Mouse (Mus musculus) intestine, embryonic 15.5 days (tissue): ENCODE data around the gene 2210016F16Rik. TPM values are rescaled to one million over a fixed set of nuclear protein-coding genes. Genes with fewer than 3 reads are reported as not detected.
"Not testable (repeated sequence)": the region's sequence is repeated elsewhere in the genome, so short reads cannot be mapped to it uniquely, and the experiment has no call there.

Source experiments
- ATAC-seq: fragments of 200-750 bp; cut with Nextera tagmentation; 2 replicates; pipeline ENCODE4 v1.8.0; 2017; ENCODE audit warnings: moderate TSS enrichment, moderate library complexity
- H3K27ac ChIP-seq: fragments of 300-500 bp; sonication (generic); 2 replicates; pipeline ENCODE4 v1.5.1; 2015; ENCODE audit warnings: mild to moderate bottlenecking, inconsistent platforms
- H3K27me3 ChIP-seq: fragments of 300-500 bp; sonication (generic); replicated peaks from 2 replicates; pipeline ENCODE4 v1.6.1; 2015; ENCODE audit warnings: inconsistent platforms
- H3K36me3 ChIP-seq: fragments of 300-500 bp; sonication (generic); 2 replicates; pipeline ENCODE4 v1.6.1; 2015; ENCODE audit warnings: inconsistent platforms
- H3K4me1 ChIP-seq: fragments of 300-500 bp; sonication (generic); replicated peaks from 2 replicates; pipeline ENCODE4 v1.6.1; 2015; ENCODE audit warnings: inconsistent platforms
- H3K4me2 ChIP-seq: fragments of 300-500 bp; sonication (generic); replicated peaks from 2 replicates; pipeline ENCODE4 v1.6.1; 2015; ENCODE audit warnings: mild to moderate bottlenecking, inconsistent platforms
- H3K4me3 ChIP-seq: fragments of 300-500 bp; sonication (generic); replicated peaks from 2 replicates; pipeline ENCODE4 v1.5.1; 2015; ENCODE audit warnings: inconsistent platforms
- H3K9ac ChIP-seq: fragments of 300-500 bp; sonication (generic); 2 replicates; pipeline ENCODE4 v1.6.1; 2015; ENCODE audit warnings: inconsistent platforms
- H3K9me3 ChIP-seq: fragments of 300-500 bp; sonication (generic); 2 replicates; pipeline ENCODE4 v1.6.1; 2016; ENCODE audit warnings: inconsistent platforms
- WGBS: fragments of 180-500 bp; shearing (Covaris S2); methylation state at CpG from one replicate; pipeline ENCODE4 v1.1.7; 2015; 5-methylcytosine and 5-hydroxymethylcytosine counted together
- polyA plus RNA-seq: library from polyadenylated mRNA; unstranded; fragments of >200 nt; fragmentation: Nextera tagmentation; extraction: Ambion mirVana; gene quantifications from 2 replicates; pipeline ENCODE4 v1.2.1, GENCODE M21; 2015

The 2210016F16Rik gene
- polyA plus RNA-seq: 42.1 and 44.1 TPM in 2 replicates

- H3K27ac ChIP-seq: peak within 1 kb of the TSS; percentile 69
- H3K9ac ChIP-seq: peak within 1 kb of the TSS; percentile 84
- H3K27me3 ChIP-seq: no peaks in the 10 kb centered on the region
- WGBS: 2% methylated on average over 80 of the region's 80 CpGs
- no peaks in the 10 kb centered on the region for H3K9me3 ChIP-seq
- H3K4me2 ChIP-seq: peak within 1 kb of the TSS; percentile 94
- ATAC-seq: peak; percentile 79
- H3K4me1 ChIP-seq: peaks cover 10% of the 10 kb centered on the region
- peaks cover 25% of the 10 kb centered on the region for H3K36me3 ChIP-seq
- peak within 1 kb of the TSS; percentile 82 for H3K4me3 ChIP-seq
Measured at GRCm38 (mm10) chr13:58384779-58385546, at the start of gene 2210016F16Rik. Gene 2210016F16Rik, minus strand, starts transcription at chr13:58385225.

GRCm38 (mm10) chr13:58423061-58423660 is 38.1 kb upstream of the 2210016F16Rik start:
- 0 out of 2 replicates have a peak overlapping the region, but pooled peaks have one; percentile 4 for H3K4me2 ChIP-seq
- H3K4me3 ChIP-seq: no peak overlapping the region
- H3K27ac ChIP-seq: no peak overlapping the region
- WGBS: 43% methylated on average over 10 of the region's 10 CpGs
- no peaks in the 10 kb centered on the region for H3K4me1 ChIP-seq
- H3K9me3 ChIP-seq: no peaks in the 10 kb centered on the region
- H3K9ac ChIP-seq: no peak overlapping the region
- H3K27me3 ChIP-seq: no peaks in the 10 kb centered on the region
- no peak for ATAC-seq
- H3K36me3 ChIP-seq: no peaks in the 10 kb centered on the region

GRCm38 (mm10) chr13:58422242-58422641 is 37.2 kb upstream of the 2210016F16Rik start:
- H3K9me3 ChIP-seq: no peaks in the 10 kb centered on the region
- H3K9ac ChIP-seq: no peak overlapping the region
- no peaks in the 10 kb centered on the region for H3K27me3 ChIP-seq
- 58% methylated on average over 4 of the region's 4 CpGs for WGBS
- no peak overlapping the region for H3K27ac ChIP-seq
- H3K4me2 ChIP-seq: no peak overlapping the region
- H3K4me1 ChIP-seq: no peaks in the 10 kb centered on the region
- H3K4me3 ChIP-seq: no peak overlapping the region
- ATAC-seq: no peak
- H3K36me3 ChIP-seq: no peaks in the 10 kb centered on the region

- Histone ChIP-seq H3K27me3 (no peaks in the 10 kb centered on the region), H3K9me3 (no peaks in the 10 kb centered on the region), H3K4me1 (no peaks in the 10 kb centered on the region), H3K4me2 (no peak overlapping the region), H3K27ac (no peak overlapping the region), H3K36me3 (no peaks in the 10 kb centered on the region), H3K9ac (no peak overlapping the region), H3K4me3 (no peak overlapping the region)
- 77% methylated on average over 4 of the region's 4 CpGs for WGBS
- no peak for ATAC-seq
Measured at GRCm38 (mm10) chr13:58421026-58421425, 36.0 kb upstream of the 2210016F16Rik start.

- Histone ChIP-seq H3K36me3 (no peaks in the 10 kb centered on the region), H3K27me3 (no peaks in the 10 kb centered on the region), H3K9me3 (no peaks in the 10 kb centered on the region), H3K4me2 (no peak overlapping the region), H3K4me3 (no peak overlapping the region), H3K9ac (no peak overlapping the region), H3K4me1 (no peaks in the 10 kb centered on the region), H3K27ac (no peak overlapping the region)
- no peak for ATAC-seq
- WGBS: 89% methylated on average over 1 of the region's 1 CpGs
Measured at GRCm38 (mm10) chr13:58419266-58419665, 34.2 kb upstream of the 2210016F16Rik start.

- Histone ChIP-seq H3K9me3 (no peaks in the 10 kb centered on the region), H3K36me3 (no peaks in the 10 kb centered on the region), H3K27ac (no peak overlapping the region), H3K4me2 (no peak overlapping the region), H3K9ac (no peak overlapping the region), H3K27me3 (no peaks in the 10 kb centered on the region), H3K4me1 (no peaks in the 10 kb centered on the region), H3K4me3 (no peak overlapping the region)
- ATAC-seq: no peak
- 89% methylated on average over 4 of the region's 4 CpGs for WGBS
Measured at GRCm38 (mm10) chr13:58418656-58419055, 33.6 kb upstream of the 2210016F16Rik start.

- Histone ChIP-seq H3K4me3 (no peak overlapping the region), H3K9ac (no peak overlapping the region), H3K27me3 (no peaks in the 10 kb centered on the region), H3K4me2 (no peak overlapping the region), H3K4me1 (no peaks in the 10 kb centered on the region), H3K36me3 (no peaks in the 10 kb centered on the region), H3K9me3 (0 out of 2 replicates have a peak, but pooled peaks cover 3% of the 10 kb centered on the region), H3K27ac (no peak overlapping the region)
- WGBS: 64% methylated on average over 5 of the region's 5 CpGs
- no peak for ATAC-seq
Measured at GRCm38 (mm10) chr13:58415838-58416237, 30.8 kb upstream of the 2210016F16Rik start.

- Histone ChIP-seq H3K4me3 (no peak overlapping the region), H3K4me1 (no peaks in the 10 kb centered on the region), H3K9ac (no peak overlapping the region), H3K27me3 (no peaks in the 10 kb centered on the region), H3K9me3 (0 out of 2 replicates have a peak, but pooled peaks cover 3% of the 10 kb centered on the region), H3K36me3 (0 out of 2 replicates have a peak, but pooled peaks cover under 1% of the 10 kb centered on the region), H3K4me2 (no peak overlapping the region), H3K27ac (no peak overlapping the region)
- ATAC-seq: no peak
- WGBS: 58% methylated on average over 6 of the region's 6 CpGs
Measured at GRCm38 (mm10) chr13:58415374-58415773, 30.3 kb upstream of the 2210016F16Rik start.

- ATAC-seq: no peak
- no peaks in the 10 kb centered on the region for H3K27me3 ChIP-seq
- no peak overlapping the region for H3K27ac ChIP-seq
- H3K9me3 ChIP-seq: 0 out of 2 replicates have a peak, but pooled peaks cover 3% of the 10 kb centered on the region
- H3K4me3 ChIP-seq: no peak overlapping the region
- H3K4me1 ChIP-seq: no peaks in the 10 kb centered on the region
- H3K9ac ChIP-seq: no peak overlapping the region
- H3K4me2 ChIP-seq: no peak overlapping the region
- H3K36me3 ChIP-seq: 0 out of 2 replicates have a peak, but pooled peaks cover 3% of the 10 kb centered on the region
- 92% methylated on average over 4 of the region's 4 CpGs for WGBS
Measured at GRCm38 (mm10) chr13:58411073-58411472, 26.0 kb upstream of the 2210016F16Rik start.

- H3K27me3 ChIP-seq, H3K9me3 ChIP-seq, ATAC-seq, H3K4me1 ChIP-seq, H3K36me3 ChIP-seq: not testable (repeated sequence)
- peak within 1 kb of the TSS; percentile 97 for H3K27ac ChIP-seq
- H3K4me3 ChIP-seq: peak within 1 kb of the TSS; percentile 97
- peak within 1 kb of the TSS; percentile 57 for H3K4me2 ChIP-seq
- H3K9ac ChIP-seq: peak within 1 kb of the TSS; percentile 99
- 5% methylated on average over 17 of the region's 17 CpGs for WGBS
Measured at GRCm38 (mm10) chr13:58403243-58403642, 18.2 kb upstream of the 2210016F16Rik start, which contains the start of gene Hnrnpk. Gene Hnrnpk, minus strand, starts transcription at chr13:58403343.

- WGBS: 0% methylated on average over 34 of the region's 48 CpGs
- Histone ChIP-seq H3K4me1 (no peaks in the 10 kb centered on the region), H3K27ac (peak overlapping the region; percentile 97), H3K27me3 (no peaks in the 10 kb centered on the region), H3K36me3 (no peaks in the 10 kb centered on the region), H3K4me2 (peak overlapping the region; percentile 57), H3K4me3 (peak overlapping the region; percentile 97), H3K9me3 (no peaks in the 10 kb centered on the region), H3K9ac (peak overlapping the region; percentile 99)
- peak; percentile 83 for ATAC-seq
Measured at GRCm38 (mm10) chr13:58402744-58403110, 17.7 kb upstream of the 2210016F16Rik start.

GRCm38 (mm10) chr13:58402003-58402743 is 17.1 kb upstream of the 2210016F16Rik start, which contains the start of gene Rmi1:
Gene Rmi1, plus strand, starts transcription at chr13:58402248.
- no peaks in the 10 kb centered on the region for H3K27me3 ChIP-seq
- H3K27ac ChIP-seq: peak within 1 kb of the TSS; percentile 97
- peak; percentile 95 for ATAC-seq
- peak within 1 kb of the TSS; percentile 97 for H3K4me3 ChIP-seq
- no peaks in the 10 kb centered on the region for H3K4me1 ChIP-seq
- WGBS: under 1% methylated on average over 88 of the region's 91 CpGs
- H3K9me3 ChIP-seq: no peaks in the 10 kb centered on the region
- peak within 1 kb of the TSS; percentile 59 for H3K4me2 ChIP-seq
- H3K9ac ChIP-seq: peak within 1 kb of the TSS; percentile 99
- no peaks in the 10 kb centered on the region for H3K36me3 ChIP-seq
